Mouse (Mus musculus) myocyte (in vitro differentiated cells): Measurements from ENCODE around the gene Capn10. TPM values are rescaled to one million over a fixed set of nuclear protein-coding genes. Genes with fewer than 3 reads are reported as not detected.

Source experiments
- H3K27me3 ChIP-seq: one replicate; pipeline ENCODE4 v1.6.1; 2011; ENCODE audit not compliant: control insufficient read depth, insufficient read depth, insufficient read length
- H3K36me3 ChIP-seq: one replicate; pipeline ENCODE4 v1.6.1; 2011; ENCODE audit not compliant: control insufficient read depth, insufficient read depth
- H3K4me2 ChIP-seq: one replicate; pipeline ENCODE4 v1.6.1; 2011; ENCODE audit warnings: low read depth, control low read depth
- H3K4me3 ChIP-seq: one replicate; pipeline ENCODE4 v1.5.1; 2011; ENCODE audit warnings: mild to moderate bottlenecking, control low read depth, moderate library complexity
- H3K79me2 ChIP-seq: one replicate; pipeline ENCODE4 v1.6.1; 2011; ENCODE audit not compliant: control insufficient read depth, insufficient read depth
- H3ac ChIP-seq: one replicate; pipeline ENCODE4 v1.6.1; 2011; ENCODE audit not compliant: control insufficient read depth, insufficient read length
- CEBPB ChIP-seq: IDR thresholded peaks from 2 replicates; pipeline ENCODE4 v1.6.1; 2011; ENCODE audit warnings: mild to moderate bottlenecking, moderate library complexity; ENCODE audit not compliant: poor library complexity, insufficient read depth, severe bottlenecking
- E2F4 ChIP-seq: IDR thresholded peaks from one replicate; pipeline ENCODE4 v1.6.1; 2011; ENCODE audit warnings: mild to moderate bottlenecking, control low read depth, moderate library complexity; ENCODE audit not compliant: insufficient read depth
- MAX ChIP-seq: IDR thresholded peaks from one replicate; pipeline ENCODE4 v1.6.1; 2011; ENCODE audit warnings: low read depth, mild to moderate bottlenecking, control low read depth
- MYOD1 ChIP-seq, 3 experiments: IDR thresholded peaks; one replicate each; pipeline ENCODE4 v1.6.1; 2011; ENCODE audit warnings: control low read depth in 2 of 3, low read depth in 2 of 3, mild to moderate bottlenecking in 2 of 3, moderate library complexity in 1 of 3; ENCODE audit not compliant: insufficient read length in 2 of 3, control insufficient read depth in 1 of 3
- MYOG ChIP-seq, 3 experiments: IDR thresholded peaks; one replicate each; pipeline ENCODE4 v1.6.1; 2011; ENCODE audit warnings: control low read depth in 2 of 3, low read depth in 2 of 3, mild to moderate bottlenecking in 2 of 3; ENCODE audit not compliant: insufficient read length in 2 of 3, control insufficient read depth in 1 of 3, insufficient read depth in 1 of 3
- POLR2A ChIP-seq: IDR thresholded peaks from one replicate; pipeline ENCODE4 v1.6.1; 2011; ENCODE audit warnings: low read depth, mild to moderate bottlenecking, control low read depth, moderate library complexity; ENCODE audit not compliant: insufficient read length
- POLR2AphosphoS2 ChIP-seq: IDR thresholded peaks from one replicate; pipeline ENCODE4 v1.6.1; 2011; ENCODE audit warnings: low read depth, control low read depth; ENCODE audit not compliant: insufficient read length
- REST ChIP-seq: IDR thresholded peaks from one replicate; pipeline ENCODE4 v1.6.1; 2011; ENCODE audit warnings: mild to moderate bottlenecking, control low read depth, moderate library complexity; ENCODE audit not compliant: insufficient read depth, insufficient read length
- SRF ChIP-seq: IDR thresholded peaks from one replicate; pipeline ENCODE4 v1.6.1; 2011; ENCODE audit warnings: low read depth; ENCODE audit not compliant: control insufficient read depth, insufficient read length
- TCF12 ChIP-seq: IDR thresholded peaks from one replicate; pipeline ENCODE4 v1.6.1; 2011; ENCODE audit warnings: mild to moderate bottlenecking, control low read depth; ENCODE audit not compliant: poor library complexity, insufficient read depth, severe bottlenecking
- TCF3 ChIP-seq: IDR thresholded peaks from one replicate; pipeline ENCODE4 v1.6.1; 2011; ENCODE audit warnings: low read depth, control low read depth; ENCODE audit not compliant: insufficient read length
- USF1 ChIP-seq: IDR thresholded peaks from one replicate; pipeline ENCODE4 v1.6.1; 2011; ENCODE audit warnings: low read depth, mild to moderate bottlenecking, control low read depth, moderate library complexity
- polyA plus RNA-seq: library from polyadenylated mRNA; unstranded; fragments of >200 nt; fragmentation: generic; extraction: Trizol; gene quantifications from one replicate; pipeline ENCODE4 v1.2.1, GENCODE M21; 2012; ENCODE audit warnings: missing spikeins

The Capn10 gene
- polyA plus RNA-seq, 1 experiment = 23.6 TPM

DNA sequence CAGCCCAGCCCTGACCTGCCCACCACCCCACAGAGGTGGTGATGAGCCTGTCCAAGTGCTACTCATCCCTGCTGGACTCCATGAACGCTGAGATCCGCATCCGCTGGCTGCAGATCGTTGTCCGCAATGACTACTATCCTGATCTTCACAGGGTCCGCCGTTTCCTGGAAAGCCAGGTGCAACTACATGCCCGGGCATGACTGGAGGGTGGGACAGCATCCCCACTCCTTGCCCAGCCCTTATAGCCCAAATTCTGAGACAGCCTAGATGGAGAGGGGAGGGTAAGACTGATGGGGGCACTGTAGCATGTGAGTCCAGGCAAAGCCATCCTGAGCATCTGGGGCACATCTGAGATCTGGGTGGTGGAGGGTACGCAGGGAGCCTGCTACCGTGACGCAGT, 15.0 kb upstream of the Capn10 start:
- TF ChIP-seq TCF3 (no peak), POLR2AphosphoS2 (no peak), CEBPB (no peak)
- Histone ChIP-seq H3K36me3 (peaks cover 18% of the 10 kb centered on the region), H3K79me2 (no peaks in the 10 kb centered on the region), H3K4me2 (no peak overlapping the region), H3K27me3 (no peaks in the 10 kb centered on the region), H3K4me3 (no peak overlapping the region), H3ac (no peak overlapping the region)

DNA sequence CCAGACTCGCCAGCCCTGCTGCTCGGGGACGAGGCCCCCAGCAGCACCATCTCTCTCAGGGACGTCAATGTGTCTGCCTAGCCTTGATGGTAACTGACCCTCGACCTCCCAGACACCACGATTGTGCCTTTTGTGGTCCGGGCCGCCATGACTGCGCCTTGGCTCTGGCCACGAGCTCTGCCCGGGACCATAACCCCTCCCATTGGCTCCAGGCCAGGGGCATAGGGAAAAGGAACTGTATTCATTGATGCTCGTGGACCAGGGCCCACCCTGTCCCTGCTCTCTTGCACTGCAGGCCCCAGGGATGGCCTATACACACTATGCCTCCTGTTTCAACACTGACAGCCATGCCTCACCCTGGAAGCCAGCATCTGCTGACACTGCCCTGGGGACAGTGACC, 14.4 kb upstream of the Capn10 start:
- H3K79me2 ChIP-seq = no peaks in the 10 kb centered on the region
- no peak overlapping the region for H3ac ChIP-seq
- H3K4me2 ChIP-seq = no peak overlapping the region
- H3K4me3 ChIP-seq = no peak overlapping the region
- H3K27me3 ChIP-seq = no peaks in the 10 kb centered on the region
- peaks cover 18% of the 10 kb centered on the region for H3K36me3 ChIP-seq
- TF ChIP-seq USF1 = no peak
- no peak for TF ChIP-seq CEBPB
- TF ChIP-seq MYOG (IDR thresholded peaks at IDR 0.05; ENCODE audit: control insufficient read depth in 1 of 3, insufficient read depth in 1 of 3, insufficient read length in 2 of 3, low read depth in 2 of 3) = no peak
- no peak for TF ChIP-seq POLR2A
- no peak for TF ChIP-seq SRF
- no peak for TF ChIP-seq REST
- no peak for TF ChIP-seq E2F4
- no peak for TF ChIP-seq MYOD1 (IDR thresholded peaks at IDR 0.05; ENCODE audit: control insufficient read depth in 1 of 3, insufficient read length in 2 of 3, low read depth in 2 of 3)
- no peak for TF ChIP-seq MAX
- no peak for TF ChIP-seq TCF3
- no peak for TF ChIP-seq POLR2AphosphoS2
- TF ChIP-seq TCF12 = no peak

DNA sequence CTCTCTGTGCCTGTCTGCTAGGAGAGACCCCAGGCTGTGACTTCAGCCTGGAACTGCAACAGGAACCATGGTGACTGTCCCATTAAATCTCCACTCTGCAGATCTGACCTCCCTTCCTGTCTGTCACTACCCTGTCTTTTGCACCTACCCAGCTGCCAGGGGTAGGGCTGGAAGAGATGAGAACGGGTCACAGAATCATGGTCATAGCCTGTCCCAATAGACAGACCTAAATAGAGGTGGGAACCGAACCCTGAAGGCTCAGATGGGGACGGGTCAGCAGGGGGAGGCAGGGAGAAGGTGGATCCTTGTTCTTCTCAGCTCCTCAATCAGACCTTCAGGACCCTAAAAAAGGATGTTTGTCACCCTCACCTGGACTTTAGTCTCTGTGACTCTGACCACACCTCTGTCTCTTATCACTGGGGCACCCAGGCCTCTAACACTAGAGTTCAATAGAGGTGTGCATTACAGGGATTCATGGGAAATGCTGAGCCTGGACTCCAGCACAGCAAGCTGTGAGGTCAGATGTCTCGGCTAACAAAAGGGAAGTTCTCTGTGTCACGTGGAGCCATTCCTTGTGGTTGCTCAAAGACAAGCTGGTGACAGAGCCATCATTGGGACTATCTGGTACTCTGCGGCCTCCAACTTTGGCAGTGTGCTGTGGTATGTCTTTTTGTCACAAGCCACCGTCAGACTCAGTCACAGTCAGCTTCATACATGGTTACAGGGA, 13.5 kb upstream of the Capn10 start:
- Histone ChIP-seq H3K36me3 (peaks cover 13% of the 10 kb centered on the region), H3ac (no peak overlapping the region), H3K4me3 (no peak overlapping the region), H3K27me3 (no peaks in the 10 kb centered on the region), H3K79me2 (no peaks in the 10 kb centered on the region), H3K4me2 (no peak overlapping the region)
- no peak for TF ChIP-seq MYOD1 (IDR thresholded peaks at IDR 0.05; ENCODE audit: control insufficient read depth in 1 of 3, insufficient read length in 2 of 3, low read depth in 2 of 3)
- no peak for TF ChIP-seq MYOG (IDR thresholded peaks at IDR 0.05; ENCODE audit: control insufficient read depth in 1 of 3, insufficient read depth in 1 of 3, insufficient read length in 2 of 3, low read depth in 2 of 3)
- TF ChIP-seq TCF12 = no peak
- no peak for TF ChIP-seq MAX
- no peak for TF ChIP-seq SRF
- no peak for TF ChIP-seq POLR2A
- no peak for TF ChIP-seq POLR2AphosphoS2
- TF ChIP-seq TCF3 = no peak
- no peak for TF ChIP-seq CEBPB
- TF ChIP-seq REST = no peak
- no peak for TF ChIP-seq USF1
- TF ChIP-seq E2F4 = no peak

DNA sequence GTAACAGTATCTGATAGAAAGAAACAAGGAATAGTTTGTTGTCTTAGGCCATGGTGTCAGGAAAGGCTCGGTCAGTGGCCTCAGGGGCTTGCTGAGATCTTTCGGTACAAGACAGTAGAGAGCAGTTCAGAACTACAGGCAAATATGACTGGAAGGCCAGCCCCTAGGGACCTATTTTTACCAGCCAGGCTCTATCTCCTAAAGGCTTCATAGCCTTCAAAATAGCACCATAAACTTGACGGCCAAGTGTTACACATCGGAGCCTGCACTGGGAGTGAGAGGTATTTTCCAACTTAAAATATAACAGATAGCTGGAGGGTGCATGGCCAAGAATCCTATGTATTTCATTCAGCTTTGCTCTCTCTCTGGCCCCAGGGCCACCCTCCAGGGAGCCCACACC, 12.7 kb upstream of the Capn10 start:
- Histone ChIP-seq H3K36me3 (peaks cover 8% of the 10 kb centered on the region), H3ac (no peak overlapping the region), H3K4me2 (no peak overlapping the region), H3K79me2 (no peaks in the 10 kb centered on the region), H3K27me3 (no peaks in the 10 kb centered on the region), H3K4me3 (no peak overlapping the region)
- TF ChIP-seq CEBPB = no peak

DNA sequence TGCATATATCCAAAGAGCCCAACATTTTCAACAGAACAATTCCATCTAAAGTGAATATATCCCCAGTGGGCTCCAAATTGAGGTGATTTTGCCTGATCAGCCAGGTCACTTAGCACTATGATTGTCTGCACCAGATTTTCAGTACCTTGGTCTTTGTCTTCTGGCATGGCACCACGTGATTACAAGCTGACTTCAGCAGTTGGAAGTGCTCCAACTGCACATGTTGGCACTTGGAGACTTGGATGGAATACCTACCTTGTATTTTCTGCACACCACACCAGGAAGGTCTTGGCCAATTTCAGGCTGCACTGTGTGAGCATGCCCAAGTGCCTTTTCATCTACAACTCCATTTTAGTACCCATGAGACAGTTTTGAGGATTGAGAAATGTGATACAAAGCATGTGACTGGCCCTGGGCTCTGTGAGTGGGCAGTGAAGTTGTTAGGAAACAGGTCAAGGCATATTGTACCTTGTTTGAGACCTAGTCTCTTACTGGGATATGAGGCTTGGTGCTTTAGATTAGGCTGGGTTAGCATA, 3.9 kb upstream of the Capn10 start:
- H3K4me2 ChIP-seq = no peak overlapping the region
- peaks cover 9% of the 10 kb centered on the region for H3K27me3 ChIP-seq
- H3K79me2 ChIP-seq = peaks cover 4% of the 10 kb centered on the region
- no peak overlapping the region for H3K4me3 ChIP-seq
- H3ac ChIP-seq = no peak overlapping the region
- no peak for TF ChIP-seq MAX
- no peak for TF ChIP-seq USF1
- TF ChIP-seq POLR2A = no peak
- TF ChIP-seq POLR2AphosphoS2 = no peak
- TF ChIP-seq CEBPB = no peak
- no peak for TF ChIP-seq REST
- no peak for TF ChIP-seq TCF3
- TF ChIP-seq MYOD1 (IDR thresholded peaks at IDR 0.05; ENCODE audit: control insufficient read depth in 1 of 3, insufficient read length in 2 of 3, low read depth in 2 of 3) = no peak
- no peak for TF ChIP-seq MYOG (IDR thresholded peaks at IDR 0.05; ENCODE audit: control insufficient read depth in 1 of 3, insufficient read depth in 1 of 3, insufficient read length in 2 of 3, low read depth in 2 of 3)
- TF ChIP-seq SRF = no peak
- no peaks in the 10 kb centered on the region for H3K36me3 ChIP-seq
